Mouse (Mus musculus) neural tube, embryonic 13.5 days (tissue): ENCODE data around the gene Cerk. TPM values are rescaled to one million over a fixed set of nuclear protein-coding genes. Genes with fewer than 3 reads are reported as not detected.

Experiments
- ATAC-seq: fragments of 200-750 bp; cut with Nextera tagmentation; 2 replicates; pipeline ENCODE4 v1.8.0; 2017; ENCODE audit warnings: low read depth, mild to moderate bottlenecking, moderate TSS enrichment, moderate library complexity
- H3K27ac ChIP-seq: fragments of 300-500 bp; sonication (generic); replicated peaks from 2 replicates; pipeline ENCODE4 v1.5.1; 2015; ENCODE audit warnings: moderate library complexity, mild to moderate bottlenecking, inconsistent platforms
- H3K27me3 ChIP-seq: fragments of 300-500 bp; sonication (generic); 2 replicates; pipeline ENCODE4 v1.6.1; 2015; ENCODE audit warnings: mild to moderate bottlenecking, inconsistent platforms
- H3K36me3 ChIP-seq: fragments of 300-500 bp; sonication (generic); 2 replicates; pipeline ENCODE4 v1.6.1; 2015; ENCODE audit warnings: mild to moderate bottlenecking, inconsistent platforms
- H3K4me1 ChIP-seq: fragments of 300-500 bp; sonication (generic); replicated peaks from 2 replicates; pipeline ENCODE4 v1.6.1; 2015; ENCODE audit warnings: inconsistent platforms
- H3K4me2 ChIP-seq: fragments of 300-500 bp; sonication (generic); 2 replicates; pipeline ENCODE4 v1.6.1; 2015; ENCODE audit warnings: inconsistent platforms, mild to moderate bottlenecking, moderate library complexity
- H3K4me3 ChIP-seq: fragments of 300-500 bp; sonication (generic); 2 replicates; pipeline ENCODE4 v1.5.1; 2015; ENCODE audit warnings: mild to moderate bottlenecking, inconsistent platforms
- H3K9ac ChIP-seq: fragments of 300-500 bp; sonication (generic); 2 replicates; pipeline ENCODE4 v1.6.1; 2015; ENCODE audit warnings: moderate library complexity, mild to moderate bottlenecking, inconsistent platforms
- H3K9me3 ChIP-seq: fragments of 300-500 bp; sonication (generic); 2 replicates; pipeline ENCODE4 v1.6.1; 2016; ENCODE audit warnings: inconsistent platforms
- WGBS: fragments of 180-500 bp; shearing (Covaris S2); methylation state at CpG from one replicate; pipeline ENCODE4 v1.1.7; 2015; 5-methylcytosine and 5-hydroxymethylcytosine counted together
- polyA plus RNA-seq: library from polyadenylated mRNA; unstranded; fragments of >200 nt; fragmentation: Nextera tagmentation; extraction: Ambion mirVana; gene quantifications from 2 replicates; pipeline ENCODE4 v1.2.1, GENCODE M21; 2015

The Cerk gene
- polyA plus RNA-seq, 1 experiment from 2014 or later, result 30.4 TPM

DNA sequence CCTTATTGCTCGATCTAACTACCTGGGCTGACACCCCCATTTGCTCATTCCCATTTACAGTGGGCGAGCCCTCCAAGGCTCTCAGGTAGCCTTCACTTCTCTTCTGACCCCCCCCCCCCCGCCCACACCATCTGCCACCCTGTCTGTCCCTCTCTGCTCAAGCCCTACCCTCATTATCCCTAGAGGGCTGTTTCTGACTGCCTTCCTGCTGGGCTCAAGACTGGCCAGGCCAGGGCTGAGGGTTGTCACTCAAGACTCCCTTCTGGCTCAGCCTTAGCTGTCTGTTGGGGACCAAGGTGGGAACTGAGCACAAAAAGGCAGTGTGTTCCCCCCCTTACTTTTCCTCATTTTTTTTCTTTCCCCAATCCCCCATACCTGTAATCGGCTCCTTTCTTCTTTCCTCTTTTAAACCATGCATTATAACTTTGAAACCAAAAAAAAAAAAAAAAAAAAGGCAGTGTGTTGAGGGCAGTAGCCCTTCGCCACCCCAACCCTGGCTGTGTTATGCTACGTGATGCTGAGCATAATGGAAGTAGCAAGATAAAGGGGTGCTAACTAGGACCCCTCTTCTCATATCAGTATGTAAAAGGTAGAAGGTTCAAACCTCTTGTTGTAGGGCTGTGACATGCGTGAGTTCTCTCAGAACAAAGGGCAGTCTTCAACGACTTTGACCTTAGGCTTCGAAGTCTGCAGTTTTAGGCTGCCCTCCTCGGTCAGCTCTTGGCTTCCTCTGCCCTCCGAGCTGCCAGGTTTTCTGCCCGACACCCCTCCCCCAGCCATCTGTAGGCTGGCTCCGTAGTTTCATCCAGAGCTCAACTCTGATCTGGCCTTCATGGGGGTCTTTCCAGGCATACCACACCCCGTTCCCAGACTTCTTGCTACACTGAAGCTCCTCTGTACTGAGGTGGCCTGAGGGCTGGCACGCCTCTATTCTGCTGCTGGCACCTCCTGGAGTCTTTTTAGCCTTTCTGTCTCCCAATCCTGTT, 68.5 kb downstream of the Cerk start:
- H3K4me3 ChIP-seq, result no peak overlapping the region
- H3K27me3 ChIP-seq, result no peaks in the 10 kb centered on the region
- peaks cover 44% of the 10 kb centered on the region for H3K36me3 ChIP-seq
- H3K4me2 ChIP-seq, result no peak overlapping the region
- no peaks in the 10 kb centered on the region for H3K9me3 ChIP-seq
- ATAC-seq, result no peak
- 60% methylated on average over 15 of the region's 15 CpGs for WGBS
- H3K4me1 ChIP-seq, result peaks cover 44% of the 10 kb centered on the region
- H3K27ac ChIP-seq, result 0 out of 2 replicates have a peak overlapping the region, but pooled peaks have one; percentile 2
- H3K9ac ChIP-seq, result 0 out of 2 replicates have a peak overlapping the region, but pooled peaks have one; percentile 10

DNA sequence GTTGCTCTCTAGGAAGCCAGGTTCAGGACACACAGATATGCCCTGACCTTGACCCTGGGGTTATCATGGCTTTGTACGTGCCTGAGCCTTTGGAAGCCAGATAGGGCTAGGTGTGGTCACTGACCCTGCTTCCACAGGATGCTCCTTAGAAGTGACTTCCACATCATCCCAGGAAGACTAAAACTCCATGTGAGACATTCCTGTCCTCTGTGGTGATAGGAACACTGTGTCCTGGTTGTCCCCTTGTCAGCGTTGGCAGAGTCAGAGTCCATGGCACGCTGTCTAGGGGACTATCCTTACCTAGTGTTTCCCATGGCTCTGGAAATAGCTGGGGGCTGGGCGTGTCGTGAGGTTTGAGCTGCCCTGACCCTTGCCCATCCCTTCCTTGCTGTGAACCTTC, 69.5 kb downstream of the Cerk start:
- no peak overlapping the region for H3K4me3 ChIP-seq
- H3K4me2 ChIP-seq, result no peak overlapping the region
- 59% methylated on average over 5 of the region's 5 CpGs for WGBS
- ATAC-seq, result no peak
- peak overlapping the region; percentile 2; the same call in 1 of the 2 replicates for H3K27ac ChIP-seq
- peaks cover 49% of the 10 kb centered on the region for H3K4me1 ChIP-seq
- no peaks in the 10 kb centered on the region for H3K9me3 ChIP-seq
- H3K27me3 ChIP-seq, result no peaks in the 10 kb centered on the region
- H3K36me3 ChIP-seq, result peaks cover 34% of the 10 kb centered on the region
- H3K9ac ChIP-seq, result 0 out of 2 replicates have a peak overlapping the region, but pooled peaks have one; percentile 10

DNA sequence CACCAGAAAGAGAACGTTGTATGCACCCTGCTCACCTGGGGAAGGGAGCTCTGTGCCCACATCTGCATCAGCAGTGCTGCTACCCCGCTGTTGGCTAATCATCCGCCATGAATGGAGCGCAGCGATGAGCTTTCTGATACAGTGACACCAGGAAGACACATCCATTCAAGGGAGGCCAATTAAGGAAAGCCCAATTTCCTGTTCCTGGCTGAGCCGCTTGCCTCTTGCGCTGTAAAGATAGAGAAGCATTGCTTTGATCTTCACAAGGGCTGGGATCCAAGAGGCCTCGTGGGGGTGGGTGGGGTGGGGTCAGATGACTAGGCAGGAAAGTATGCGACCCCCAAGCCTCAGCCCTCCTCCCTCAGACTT, 72.6 kb downstream of the Cerk start:
- Histone ChIP-seq H3K27me3 (no peaks in the 10 kb centered on the region), H3K9me3 (no peaks in the 10 kb centered on the region), H3K27ac (peak overlapping the region; percentile 91), H3K36me3 (peaks cover 4% of the 10 kb centered on the region), H3K4me3 (no peak overlapping the region), H3K9ac (peak overlapping the region; percentile 22; the same call in 1 of the 2 replicates), H3K4me2 (peak overlapping the region; percentile 20; the same call in 1 of the 2 replicates), H3K4me1 (peaks cover 72% of the 10 kb centered on the region)
- 0 out of 2 replicates have a peak, but pooled peaks have one; percentile 10 for ATAC-seq
- 7% methylated on average over 9 of the region's 9 CpGs for WGBS

GRCm38 (mm10) chr15:86112707-86113341, 73.1 kb downstream of the Cerk start:
- H3K36me3 ChIP-seq, result no peaks in the 10 kb centered on the region
- peak overlapping the region; percentile 91 for H3K27ac ChIP-seq
- peaks cover 74% of the 10 kb centered on the region for H3K4me1 ChIP-seq
- H3K27me3 ChIP-seq, result no peaks in the 10 kb centered on the region
- 8% methylated on average over 10 of the region's 10 CpGs for WGBS
- H3K4me2 ChIP-seq, result peak overlapping the region; percentile 20; the same call in 1 of the 2 replicates
- H3K9ac ChIP-seq, result peak overlapping the region; percentile 54
- H3K9me3 ChIP-seq, result no peaks in the 10 kb centered on the region
- 0 out of 2 replicates have a peak, but pooled peaks have one; percentile 45 for ATAC-seq
- H3K4me3 ChIP-seq, result no peak overlapping the region

- no peaks in the 10 kb centered on the region for H3K9me3 ChIP-seq
- no peaks in the 10 kb centered on the region for H3K36me3 ChIP-seq
- H3K4me1 ChIP-seq, result peaks cover 66% of the 10 kb centered on the region
- no peak overlapping the region for H3K4me3 ChIP-seq
- no peak for ATAC-seq
- no peak overlapping the region for H3K9ac ChIP-seq
- no peak overlapping the region for H3K4me2 ChIP-seq
- WGBS, result 67% methylated on average over 10 of the region's 10 CpGs
- H3K27me3 ChIP-seq, result no peaks in the 10 kb centered on the region
- no peak overlapping the region for H3K27ac ChIP-seq
Measured at GRCm38 (mm10) chr15:86110361-86111103, 75.4 kb downstream of the Cerk start.

GRCm38 (mm10) chr15:86109650-86110211, 76.2 kb downstream of the Cerk start:
- H3K36me3 ChIP-seq, result peaks cover 3% of the 10 kb centered on the region; the same call in 1 of the 2 replicates
- H3K27me3 ChIP-seq, result no peaks in the 10 kb centered on the region
- 85% methylated on average over 8 of the region's 8 CpGs for WGBS
- H3K9ac ChIP-seq, result no peak overlapping the region
- H3K4me3 ChIP-seq, result no peak overlapping the region
- no peak overlapping the region for H3K4me2 ChIP-seq
- H3K4me1 ChIP-seq, result peaks cover 66% of the 10 kb centered on the region
- peak overlapping the region; percentile 9; the same call in 1 of the 2 replicates for H3K27ac ChIP-seq
- H3K9me3 ChIP-seq, result no peaks in the 10 kb centered on the region
- no peak for ATAC-seq

DNA sequence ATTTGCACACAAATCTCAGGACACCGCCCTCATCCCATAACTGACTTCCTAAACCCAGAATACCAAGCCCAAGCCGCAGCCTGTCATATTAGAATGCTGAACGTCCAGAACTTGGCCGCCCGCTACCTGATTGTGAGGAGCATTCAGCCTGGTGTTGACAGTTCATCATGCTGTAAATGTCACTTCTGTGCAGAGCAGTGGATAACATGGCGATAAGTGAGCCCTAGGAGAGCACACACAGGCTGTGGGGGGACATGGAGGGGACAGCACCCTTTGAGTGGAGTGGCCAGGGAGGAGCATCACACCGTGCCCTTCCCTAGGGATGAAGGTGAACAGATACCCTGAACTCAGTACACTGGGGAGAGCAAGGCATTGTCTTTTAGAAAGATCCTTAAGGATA, 76.7 kb downstream of the Cerk start:
- H3K4me2 ChIP-seq, result no peak overlapping the region
- H3K9me3 ChIP-seq, result no peaks in the 10 kb centered on the region
- H3K9ac ChIP-seq, result no peak overlapping the region
- peaks cover 61% of the 10 kb centered on the region for H3K4me1 ChIP-seq
- H3K27me3 ChIP-seq, result no peaks in the 10 kb centered on the region
- WGBS, result 77% methylated on average over 7 of the region's 7 CpGs
- peaks cover 8% of the 10 kb centered on the region; the same call in 1 of the 2 replicates for H3K36me3 ChIP-seq
- H3K4me3 ChIP-seq, result no peak overlapping the region
- ATAC-seq, result no peak
- peak overlapping the region; percentile 9; the same call in 1 of the 2 replicates for H3K27ac ChIP-seq

DNA sequence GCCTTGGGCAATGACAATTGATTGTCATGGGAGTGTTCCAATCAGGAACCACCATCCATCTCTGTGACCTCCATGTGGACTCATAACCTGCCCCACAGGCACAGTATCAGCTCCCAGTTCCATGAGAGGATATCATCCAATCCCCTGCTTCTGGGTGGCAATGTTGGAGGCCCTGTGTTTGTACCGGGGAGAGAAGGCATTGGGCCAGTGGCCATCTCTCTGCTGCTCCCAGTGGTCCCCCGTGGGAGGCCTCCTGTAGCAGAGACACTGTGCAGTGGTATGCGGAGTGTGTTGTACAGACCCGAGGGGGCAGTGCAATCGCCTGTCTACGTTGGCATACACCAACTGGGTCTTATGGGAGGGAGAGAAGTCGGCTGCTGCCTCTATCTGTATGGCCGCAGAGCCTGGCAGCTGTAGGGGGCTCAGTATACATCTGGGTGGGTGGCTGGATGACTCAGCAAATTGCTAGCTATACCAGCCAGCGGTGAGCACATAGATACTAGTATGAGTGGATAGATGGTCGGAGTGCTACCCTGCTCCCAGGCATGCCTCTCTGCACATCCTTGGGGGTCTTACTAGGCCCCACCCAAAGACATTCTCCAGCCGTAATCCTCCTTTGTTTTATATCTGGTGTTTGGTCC, 78.0 kb downstream of the Cerk start:
- no peak overlapping the region for H3K4me2 ChIP-seq
- H3K27me3 ChIP-seq, result no peaks in the 10 kb centered on the region
- WGBS, result 77% methylated on average over 11 of the region's 11 CpGs
- no peaks in the 10 kb centered on the region for H3K9me3 ChIP-seq
- H3K36me3 ChIP-seq, result peaks cover 21% of the 10 kb centered on the region
- H3K4me3 ChIP-seq, result no peak overlapping the region
- peaks cover 48% of the 10 kb centered on the region for H3K4me1 ChIP-seq
- ATAC-seq, result no peak
- H3K9ac ChIP-seq, result no peak overlapping the region
- no peak overlapping the region for H3K27ac ChIP-seq

- WGBS, result 60% methylated on average over 6 of the region's 6 CpGs
- ATAC-seq, result no peak
Measured at GRCm38 (mm10) chr15:86105751-86106150, 80.2 kb downstream of the Cerk start.

GRCm38 (mm10) chr15:86105345-86105697, 80.6 kb downstream of the Cerk start:
- no peaks in the 10 kb centered on the region for H3K9me3 ChIP-seq
- H3K27me3 ChIP-seq, result no peaks in the 10 kb centered on the region
- H3K4me2 ChIP-seq, result no peak overlapping the region
- peaks cover 29% of the 10 kb centered on the region for H3K4me1 ChIP-seq
- no peak for ATAC-seq
- 88% methylated on average over 7 of the region's 7 CpGs for WGBS
- H3K4me3 ChIP-seq, result no peak overlapping the region
- no peak overlapping the region for H3K27ac ChIP-seq
- peaks cover 45% of the 10 kb centered on the region for H3K36me3 ChIP-seq
- H3K9ac ChIP-seq, result no peak overlapping the region

More at GRCm38 (mm10) chr15:86105751-86106150, 80.2 kb downstream of the Cerk start:
- Histone ChIP-seq H3K9me3 (no peaks in the 10 kb centered on the region), H3K36me3 (peaks cover 42% of the 10 kb centered on the region), H3K4me1 (peaks cover 34% of the 10 kb centered on the region), H3K4me3 (no peak overlapping the region), H3K4me2 (no peak overlapping the region), H3K27me3 (no peaks in the 10 kb centered on the region), H3K27ac (0 out of 2 replicates have a peak overlapping the region, but pooled peaks have one; percentile 28), H3K9ac (no peak overlapping the region)
